Mouse (Mus musculus) left cerebral cortex, postnatal 25 days (tissue): ENCODE measurements around the gene Hoxb6. TPM values are rescaled to one million over a fixed set of nuclear protein-coding genes. Genes with fewer than 3 reads are reported as not detected.
A peak's percentile ranks its signal among the peaks of the same experiment; 100 is the strongest.

Source experiments
- DNase-seq, 2 experiments: peaks; one replicate each; pipeline ENCODE4 v3.0.0; 2022; ENCODE audit warnings: low spot score in 2 of 2, mixed read lengths in 1 of 2
- intact Hi-C: fragments of 180-260 bp; cut with DNase I; formaldehyde crosslinking; loops from one replicate; pipeline ENCODE4 v1.15.1; 2025
- total RNA-seq, 2 experiments: library from RNA; stranded (reverse); gene quantifications; 2 replicates each; pipeline ENCODE4 v1.2.3; 2021

Gene Hoxb6
- total RNA-seq, 2 experiments from 2014 or later = not detected

GRCm38 (mm10) chr11:96282795-96283430, 9.4 kb upstream of the Hoxb6 start:
- DNase-seq = no peak
- intact Hi-C loops = loop anchor here (5.0 kb wide), 2 partner anchors 254 to 276 kb away; partner anchors contain the start of gene Igf2bp1

- no peak for DNase-seq
- intact Hi-C loops = loop anchor here (5.0 kb wide), 2 partner anchors 253 to 277 kb away; partner anchors contain the start of gene Igf2bp1
These were observed 8.1 kb upstream of the Hoxb6 start for GRCm38 (mm10) chr11:96284041-96284749.

- intact Hi-C loops = loop anchor here (5.0 kb wide), 2 partner anchors 252 to 278 kb away; partner anchors contain the start of gene Igf2bp1
- no peak for DNase-seq
These were observed 7.2 kb upstream of the Hoxb6 start for GRCm38 (mm10) chr11:96284774-96285734.

GRCm38 (mm10) chr11:96285771-96286738, 6.2 kb upstream of the Hoxb6 start, which contains the start of gene Hoxb7:
Gene Hoxb7, plus strand, starts transcription at chr11:96286623.
- no peak for DNase-seq
- intact Hi-C loops = no loop called here

- intact Hi-C loops = no loop called here
- DNase-seq = no peak
These were observed 5.4 kb upstream of the Hoxb6 start for GRCm38 (mm10) chr11:96286739-96287385.

GRCm38 (mm10) chr11:96287411-96287810, 4.9 kb upstream of the Hoxb6 start:
- DNase-seq = no peak
- intact Hi-C loops = no loop called here

- intact Hi-C loops = no loop called here
- DNase-seq = no peak
These were observed 3.6 kb upstream of the Hoxb6 start for GRCm38 (mm10) chr11:96288455-96289221.

- DNase-seq = no peak
- intact Hi-C loops = no loop called here
These were observed 3.0 kb upstream of the Hoxb6 start for GRCm38 (mm10) chr11:96289293-96289692.

- no peak for DNase-seq
- intact Hi-C loops = no loop called here
These were observed 2.4 kb upstream of the Hoxb6 start for GRCm38 (mm10) chr11:96289837-96290236.

- intact Hi-C loops = no loop called here
- no peak for DNase-seq
These were observed 1.4 kb upstream of the Hoxb6 start for GRCm38 (mm10) chr11:96290705-96291355.

GRCm38 (mm10) chr11:96292565-96293301, 457 bp downstream of the Hoxb6 start:
- no peak for DNase-seq
- intact Hi-C loops = no loop called here

GRCm38 (mm10) chr11:96293302-96293921, 1.1 kb downstream of the Hoxb6 start:
- intact Hi-C loops = no loop called here

GRCm38 (mm10) chr11:96294245-96295091, 2.2 kb downstream of the Hoxb6 start:
- intact Hi-C loops = no loop called here
- DNase-seq = peak in 1 of 2 experiments; percentile 32

More at GRCm38 (mm10) chr11:96293302-96293921, 1.1 kb downstream of the Hoxb6 start:
- DNase-seq = no peak

GRCm38 (mm10) chr11:96295092-96295835, 3.0 kb downstream of the Hoxb6 start:
- DNase-seq = no peak

More at GRCm38 (mm10) chr11:96295092-96295835, 3.0 kb downstream of the Hoxb6 start:
- intact Hi-C loops = no loop called here
